Mouse (Mus musculus) kidney, embryonic 14.5 days (tissue): ENCODE measurements around the gene Tex46. TPM values are rescaled to one million over a fixed set of nuclear protein-coding genes. Genes with fewer than 3 reads are reported as not detected.

Experiments
- ATAC-seq: fragments of 200-750 bp; cut with Nextera tagmentation; 2 replicates; pipeline ENCODE4 v1.8.0; 2017; ENCODE audit warnings: moderate number of reproducible peaks, mild to moderate bottlenecking, moderate TSS enrichment, moderate library complexity; ENCODE audit not compliant: low FRiP score, low TSS enrichment
- H3K27ac ChIP-seq: fragments of 300-500 bp; sonication (generic); 2 replicates; pipeline ENCODE4 v1.5.1; 2014; ENCODE audit warnings: low read depth, mild to moderate bottlenecking, low read length, moderate library complexity, mixed read lengths
- H3K27me3 ChIP-seq: fragments of 300-500 bp; sonication (generic); 2 replicates; pipeline ENCODE4 v1.6.1; 2014; ENCODE audit warnings: mild to moderate bottlenecking, low read length; ENCODE audit not compliant: control insufficient read depth, insufficient read depth
- H3K36me3 ChIP-seq: fragments of 300-500 bp; sonication (generic); 2 replicates; pipeline ENCODE4 v1.6.1; 2014; ENCODE audit warnings: low read length, mixed read lengths; ENCODE audit not compliant: control insufficient read depth, insufficient read depth
- H3K4me1 ChIP-seq: fragments of 300-500 bp; sonication (generic); 2 replicates; pipeline ENCODE4 v1.6.1; 2014; ENCODE audit warnings: low read length, mixed read lengths; ENCODE audit not compliant: control insufficient read depth, insufficient read depth
- H3K4me2 ChIP-seq: fragments of 300-500 bp; sonication (generic); replicated peaks from 2 replicates; pipeline ENCODE4 v1.6.1; 2014; ENCODE audit warnings: low read depth, mild to moderate bottlenecking, low read length
- H3K4me3 ChIP-seq: fragments of 300-500 bp; sonication (generic); 2 replicates; pipeline ENCODE4 v1.5.1; 2014; ENCODE audit warnings: mild to moderate bottlenecking, low read length
- H3K9ac ChIP-seq: fragments of 300-500 bp; sonication (generic); 2 replicates; pipeline ENCODE4 v1.6.1; 2014; ENCODE audit warnings: low read depth, mild to moderate bottlenecking, low read length, moderate library complexity
- H3K9me3 ChIP-seq: fragments of 300-500 bp; sonication (generic); 2 replicates; pipeline ENCODE4 v1.6.1; 2016; ENCODE audit warnings: low read length; ENCODE audit not compliant: control insufficient read depth
- WGBS: fragments of 180-500 bp; shearing (Covaris S2); extraction: QIAGEN DNeasy Blood & Tissue Kit; methylation state at CpG from one replicate; pipeline ENCODE4 v1.1.7; 2014; 5-methylcytosine and 5-hydroxymethylcytosine counted together
- polyA plus RNA-seq: library from polyadenylated mRNA; unstranded; fragments of >200 nt; fragmentation: Nextera tagmentation; extraction: Ambion mirVana; gene quantifications from 2 replicates; pipeline ENCODE4 v1.2.1, GENCODE M21; 2014

Gene Tex46
- polyA plus RNA-seq, 1 experiment from 2014 or later, result not detected

DNA sequence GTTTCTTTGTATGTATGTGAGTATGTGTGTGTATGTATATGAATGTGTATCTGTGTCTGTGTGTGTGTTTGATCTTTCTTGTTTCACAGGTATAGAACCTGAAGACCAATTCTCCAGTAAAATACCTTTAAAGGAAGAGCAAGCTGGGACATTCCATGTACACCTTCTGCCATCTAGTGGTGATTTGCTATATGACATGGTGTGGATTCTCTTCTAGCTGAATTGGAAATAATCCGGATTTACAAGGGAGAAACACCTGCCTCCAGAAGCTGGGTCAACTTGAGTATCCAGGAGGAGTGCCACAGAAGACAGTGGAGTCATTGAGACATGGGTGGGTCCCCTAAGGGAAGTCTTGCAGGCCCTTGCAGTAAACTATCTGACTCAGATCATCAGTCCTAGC, 11.1 kb downstream of the Tex46 start:
- ATAC-seq, result no peak
- no peak overlapping the region for H3K27ac ChIP-seq
- 0% methylated on average over 1 of the region's 1 CpGs for WGBS
- H3K9ac ChIP-seq, result no peak overlapping the region
- H3K4me2 ChIP-seq, result no peak overlapping the region
- no peaks in the 10 kb centered on the region for H3K4me1 ChIP-seq
- no peak overlapping the region for H3K4me3 ChIP-seq
- no peaks in the 10 kb centered on the region for H3K36me3 ChIP-seq
- H3K27me3 ChIP-seq, result no peaks in the 10 kb centered on the region
- H3K9me3 ChIP-seq, result no peaks in the 10 kb centered on the region

DNA sequence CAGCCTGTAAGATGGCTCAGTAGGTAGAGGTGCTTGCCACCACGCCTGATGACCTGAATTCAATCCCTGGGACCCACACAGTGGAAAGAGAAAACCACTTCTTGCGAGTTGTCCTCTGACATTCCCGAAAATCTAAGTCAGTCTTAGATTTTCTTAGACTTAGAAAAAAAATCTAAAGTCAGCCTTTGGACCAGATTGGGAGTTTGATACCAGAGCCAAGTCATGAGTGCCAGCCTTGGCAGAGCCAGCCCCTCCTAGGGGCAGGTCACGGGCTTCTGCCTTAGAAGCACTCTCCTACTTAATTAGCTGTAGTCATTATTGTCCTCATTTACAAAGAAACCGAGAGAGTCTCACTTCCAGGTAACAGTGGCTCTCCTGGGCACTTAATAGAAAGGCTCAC, 11.7 kb downstream of the Tex46 start:
- H3K27me3 ChIP-seq, result no peaks in the 10 kb centered on the region
- H3K9ac ChIP-seq, result no peak overlapping the region
- no peak overlapping the region for H3K27ac ChIP-seq
- no peak for ATAC-seq
- no peak overlapping the region for H3K4me3 ChIP-seq
- WGBS, result 46% methylated on average over 5 of the region's 5 CpGs
- H3K4me1 ChIP-seq, result no peaks in the 10 kb centered on the region
- no peaks in the 10 kb centered on the region for H3K9me3 ChIP-seq
- H3K36me3 ChIP-seq, result no peaks in the 10 kb centered on the region
- H3K4me2 ChIP-seq, result no peak overlapping the region

DNA sequence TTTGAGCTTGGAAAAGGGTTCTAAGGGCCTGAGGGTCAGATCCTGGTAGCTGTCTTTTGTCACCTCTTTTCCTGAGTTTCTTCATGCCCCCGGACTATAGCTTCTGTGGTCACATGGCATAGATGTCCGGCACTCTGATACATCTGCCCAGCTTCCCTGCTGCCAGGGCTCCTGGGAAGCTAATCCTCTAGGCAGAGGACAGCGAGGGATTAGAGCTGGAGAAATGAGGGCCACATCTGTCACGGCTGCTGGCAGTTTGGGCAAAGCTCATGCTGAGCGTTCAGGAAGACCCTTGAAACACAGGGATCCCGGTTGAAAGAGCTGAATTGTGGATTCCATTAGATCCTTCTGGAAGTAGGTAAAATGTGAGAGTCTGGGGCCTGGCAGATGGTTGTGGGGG, 12.2 kb downstream of the Tex46 start, which contains the start of gene Lactbl1:
TSS of gene Lactbl1 (plus strand) at position 234 of the 400 bp plus-strand sequence.
- Histone ChIP-seq H3K36me3 (no peaks in the 10 kb centered on the region), H3K27ac (no peak within 1 kb of the TSS), H3K4me3 (no peak within 1 kb of the TSS), H3K4me1 (no peaks in the 10 kb centered on the region), H3K4me2 (no peak within 1 kb of the TSS), H3K9ac (no peak within 1 kb of the TSS), H3K9me3 (no peaks in the 10 kb centered on the region), H3K27me3 (no peaks in the 10 kb centered on the region)
- ATAC-seq, result no peak
- 54% methylated on average over 6 of the region's 6 CpGs for WGBS

GRCm38 (mm10) chr4:136626590-136626989, 16.4 kb downstream of the Tex46 start:
- no peaks in the 10 kb centered on the region for H3K36me3 ChIP-seq
- H3K4me3 ChIP-seq, result no peak overlapping the region
- H3K4me2 ChIP-seq, result no peak overlapping the region
- no peak overlapping the region for H3K9ac ChIP-seq
- H3K27me3 ChIP-seq, result no peaks in the 10 kb centered on the region
- H3K9me3 ChIP-seq, result no peaks in the 10 kb centered on the region
- ATAC-seq, result no peak
- no peak overlapping the region for H3K27ac ChIP-seq
- WGBS, result 70% methylated on average over 6 of the region's 6 CpGs
- no peaks in the 10 kb centered on the region for H3K4me1 ChIP-seq

GRCm38 (mm10) chr4:136631237-136631994, 21.2 kb downstream of the Tex46 start:
- H3K4me1 ChIP-seq, result no peaks in the 10 kb centered on the region
- H3K9ac ChIP-seq, result no peak overlapping the region
- no peak overlapping the region for H3K27ac ChIP-seq
- H3K4me2 ChIP-seq, result no peak overlapping the region
- 84% methylated on average over 11 of the region's 11 CpGs for WGBS
- H3K9me3 ChIP-seq, result no peaks in the 10 kb centered on the region
- H3K36me3 ChIP-seq, result no peaks in the 10 kb centered on the region
- ATAC-seq, result no peak
- H3K4me3 ChIP-seq, result no peak overlapping the region
- peaks cover 3% of the 10 kb centered on the region; the same call in 1 of the 2 replicates for H3K27me3 ChIP-seq

GRCm38 (mm10) chr4:136635995-136636394, 25.8 kb downstream of the Tex46 start:
- Histone ChIP-seq H3K9ac (no peak overlapping the region), H3K4me1 (peaks cover 10% of the 10 kb centered on the region; the same call in 1 of the 2 replicates), H3K4me2 (no peak overlapping the region), H3K4me3 (no peak overlapping the region), H3K27ac (no peak overlapping the region), H3K27me3 (peaks cover 26% of the 10 kb centered on the region), H3K36me3 (no peaks in the 10 kb centered on the region), H3K9me3 (no peaks in the 10 kb centered on the region)
- ATAC-seq, result no peak

- Histone ChIP-seq H3K36me3 (no peaks in the 10 kb centered on the region), H3K27ac (no peak overlapping the region), H3K4me1 (peaks cover 10% of the 10 kb centered on the region; the same call in 1 of the 2 replicates), H3K9ac (no peak overlapping the region), H3K4me2 (no peak overlapping the region), H3K9me3 (no peaks in the 10 kb centered on the region), H3K27me3 (peaks cover 26% of the 10 kb centered on the region), H3K4me3 (no peak overlapping the region)
- ATAC-seq, result no peak
- WGBS, result 68% methylated on average over 5 of the region's 5 CpGs
These were observed 26.3 kb downstream of the Tex46 start for GRCm38 (mm10) chr4:136636511-136636910.

DNA sequence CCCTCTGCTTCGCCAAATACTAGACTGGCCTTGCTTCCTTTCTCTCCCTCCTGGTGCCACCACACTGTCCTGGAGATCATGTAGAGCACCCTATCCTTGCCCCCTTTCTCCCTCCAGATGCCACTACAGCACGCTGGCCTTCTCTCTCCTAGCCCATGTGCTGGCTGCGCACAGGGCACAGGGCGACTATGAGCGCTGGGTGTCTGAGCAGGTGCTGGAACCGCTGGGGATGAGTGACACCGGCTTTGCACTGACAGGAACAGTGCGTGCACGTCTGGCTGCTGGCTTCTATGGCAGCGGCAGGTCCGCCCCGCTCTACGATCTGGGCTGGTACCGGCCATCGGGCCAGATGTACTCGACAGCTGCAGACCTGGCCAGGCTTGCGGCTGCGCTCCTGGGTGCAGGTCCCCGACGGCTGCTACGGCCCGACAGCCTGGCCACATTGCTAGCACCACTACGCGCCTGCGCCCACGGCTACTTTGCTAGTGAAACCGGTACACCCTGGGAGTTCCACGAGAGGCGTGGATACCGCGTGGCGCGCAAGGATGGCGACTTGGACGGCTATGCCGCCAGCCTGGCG, 26.8 kb downstream of the Tex46 start:
- peak overlapping the region; percentile 59 for H3K9ac ChIP-seq
- peak overlapping the region; percentile 95 for H3K4me2 ChIP-seq
- H3K4me1 ChIP-seq, result peaks cover 10% of the 10 kb centered on the region; the same call in 1 of the 2 replicates
- peaks cover 26% of the 10 kb centered on the region for H3K27me3 ChIP-seq
- WGBS, result 22% methylated on average over 37 of the region's 37 CpGs
- no peaks in the 10 kb centered on the region for H3K9me3 ChIP-seq
- H3K36me3 ChIP-seq, result no peaks in the 10 kb centered on the region
- peak overlapping the region; percentile 50 for H3K4me3 ChIP-seq
- peak; percentile 26; the same call in 1 of the 2 replicates for ATAC-seq
- no peak overlapping the region for H3K27ac ChIP-seq

- peak overlapping the region; percentile 50 for H3K4me3 ChIP-seq
- H3K9me3 ChIP-seq, result no peaks in the 10 kb centered on the region
- peak overlapping the region; percentile 95 for H3K4me2 ChIP-seq
- no peak overlapping the region for H3K27ac ChIP-seq
- H3K27me3 ChIP-seq, result peaks cover 26% of the 10 kb centered on the region
- H3K9ac ChIP-seq, result peak overlapping the region; percentile 59
- H3K36me3 ChIP-seq, result no peaks in the 10 kb centered on the region
- H3K4me1 ChIP-seq, result peaks cover 10% of the 10 kb centered on the region; the same call in 1 of the 2 replicates
- WGBS, result 2% methylated on average over 75 of the region's 76 CpGs
- peak; percentile 29; the same call in 1 of the 2 replicates for ATAC-seq
These were observed 27.5 kb downstream of the Tex46 start for GRCm38 (mm10) chr4:136637563-136638229.
